Mouse (Mus musculus) embryonic fibroblast, embryonic 13.5 days (primary cell): ENCODE data around the gene Art4.

Experiments used
- CTCF ChIP-seq: IDR thresholded peaks from 2 replicates; pipeline ENCODE4 v1.5.1; 2011; ENCODE audit warnings: mild to moderate bottlenecking, control low read depth, low read length, moderate library complexity, borderline replicate concordance; ENCODE audit not compliant: insufficient read depth
- POLR2A ChIP-seq: IDR thresholded peaks from 2 replicates; pipeline ENCODE4 v1.6.1; 2011; ENCODE audit warnings: low read depth, mild to moderate bottlenecking, control low read depth, low read length, moderate library complexity

- TF ChIP-seq CTCF (no peak), POLR2A (no peak)
Measured at GRCm38 (mm10) chr6:136854361-136854781, 3.2 kb downstream of the Art4 start.
